Mouse (Mus musculus): ENCODE results near the gene Rps6. TPM values are rescaled to one million over a fixed set of nuclear protein-coding genes. Genes with fewer than 3 reads are reported as not detected.

The Rps6 gene
- total RNA-seq, 2 experiments from 2014 or later = 437 to 445 TPM

- TF ChIP-seq CTCF (conservative IDR thresholded peaks at IDR 0.05) = no peak
- no peak for DNase-seq (ENCODE audit: low spot score in 2 of 2)
- Histone ChIP-seq H3K27ac (no peak overlapping the region), H3K4me3 (no peak overlapping the region)
These were observed 25.3 kb downstream of the Rps6 start for GRCm38 (mm10) chr4:86831896-86832295.

DNA sequence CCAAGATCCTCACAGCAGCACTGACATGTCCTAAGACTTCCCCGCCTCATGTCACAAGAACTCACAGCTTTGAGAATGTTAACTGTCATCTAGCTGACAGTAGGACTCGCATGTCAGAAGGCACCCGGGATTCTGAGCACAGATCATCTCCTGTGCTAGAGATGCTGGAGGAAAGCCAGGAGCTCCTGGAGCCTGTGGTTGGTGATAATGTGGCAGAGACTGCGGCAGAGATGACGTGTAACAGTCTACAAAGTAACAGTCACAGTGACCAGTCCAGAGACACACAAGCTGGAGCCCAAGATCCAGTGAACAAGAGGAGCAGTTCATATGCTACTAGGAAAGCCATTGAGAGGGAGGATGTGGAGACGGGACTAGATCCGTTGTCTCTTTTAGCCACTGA lies 32.1 kb downstream of the Rps6 start:
- no peak for DNase-seq (ENCODE audit: low spot score in 2 of 2)
- no peak overlapping the region for H3K27ac ChIP-seq
- no peak for TF ChIP-seq CTCF (conservative IDR thresholded peaks at IDR 0.05)
- H3K4me3 ChIP-seq = no peak overlapping the region

GRCm38 (mm10) chr4:86823169-86823568 lies 34.0 kb downstream of the Rps6 start:
- Histone ChIP-seq H3K27ac (no peak overlapping the region), H3K4me3 (no peak overlapping the region)
- peak in 1 of 2 experiments; percentile 22 for DNase-seq (ENCODE audit: low spot score in 2 of 2)
- TF ChIP-seq CTCF (conservative IDR thresholded peaks at IDR 0.05) = peak; percentile 84

DNA sequence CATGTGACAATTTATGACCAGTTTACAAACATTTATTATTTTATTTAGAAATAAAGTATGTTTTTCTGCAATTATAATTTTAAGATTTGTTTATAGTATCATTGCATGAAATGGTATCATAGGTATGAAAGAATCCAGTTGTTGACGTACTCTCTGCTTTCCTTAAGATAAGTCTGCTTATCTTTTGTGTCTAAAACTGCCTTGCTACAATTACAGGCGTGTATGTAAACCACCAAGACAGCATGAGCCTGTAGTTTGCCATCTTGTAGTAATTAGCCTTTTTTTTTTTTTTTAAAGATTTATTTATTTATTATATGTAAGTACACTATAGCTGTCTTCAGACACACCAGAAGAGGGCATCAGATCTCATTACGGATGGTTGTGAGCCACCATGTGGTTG lies 42.4 kb downstream of the Rps6 start:
- DNase-seq (ENCODE audit: low spot score in 2 of 2) = no peak
- Histone ChIP-seq H3K4me3 (no peak overlapping the region), H3K27ac (no peak overlapping the region)
- no peak for TF ChIP-seq CTCF (conservative IDR thresholded peaks at IDR 0.05)

- Histone ChIP-seq H3K4me3 (no peak overlapping the region), H3K27ac (no peak overlapping the region)
- TF ChIP-seq CTCF (conservative IDR thresholded peaks at IDR 0.05) = peak; percentile 75
- DNase-seq (ENCODE audit: low spot score in 2 of 2) = no peak
These were observed 46.6 kb downstream of the Rps6 start for GRCm38 (mm10) chr4:86810604-86811003.

Other genes with a start within 250 kb of the Rps6 start
- 1 to 10 TPM; 8.2 to 9.3 TPM for gene Haus6, start 245.4 kb downstream of the Rps6 start, total RNA-seq (2021)
- gene Plin2, start 187.4 kb downstream of the Rps6 start, total RNA-seq (2021) = 10 to 100 TPM; 10.8 to 13.6 TPM
- gene Dennd4c, start 108.9 kb downstream of the Rps6 start, total RNA-seq (2021) = 10 to 100 TPM in 1 of 2 experiments, 1 to 10 TPM in 1; 9.5 to 10.6 TPM
- gene Acer2, start 17.0 kb upstream of the Rps6 start, total RNA-seq (2021) = 1 to 10 TPM; 5.1 TPM

All from layer of hippocampus, adult 2 months (tissue).